Mouse (Mus musculus) limb, embryonic 11.5 days (tissue): ENCODE measurements around the gene Ccdc158. TPM values are rescaled to one million over a fixed set of nuclear protein-coding genes. Genes with fewer than 3 reads are reported as not detected.
A peak's percentile ranks its signal among the peaks of the same experiment; 100 is the strongest.

Experiments
- ATAC-seq: fragments of 200-750 bp; cut with Nextera tagmentation; 2 replicates; pipeline ENCODE4 v1.8.0; 2017; ENCODE audit warnings: low read depth; ENCODE audit not compliant: insufficient number of reproducible peaks, low FRiP score, low TSS enrichment
- DNase-seq: peaks from one replicate; pipeline ENCODE4 v3.0.0-alpha.2; 2015; ENCODE audit warnings: low spot score
- H3K27ac ChIP-seq: fragments of 300-500 bp; sonication (generic); replicated peaks from 2 replicates; pipeline ENCODE4 v1.5.1; 2014; ENCODE audit warnings: low read depth, mild to moderate bottlenecking, low read length
- H3K27me3 ChIP-seq: fragments of 300-500 bp; sonication (generic); 2 replicates; pipeline ENCODE4 v1.6.1; 2014; ENCODE audit warnings: mild to moderate bottlenecking, low read length, mixed read lengths; ENCODE audit not compliant: control insufficient read depth, insufficient read depth
- H3K36me3 ChIP-seq: fragments of 300-500 bp; sonication (generic); 2 replicates; pipeline ENCODE4 v1.6.1; 2014; ENCODE audit warnings: mild to moderate bottlenecking, low read length, moderate library complexity, mixed read lengths; ENCODE audit not compliant: control insufficient read depth, insufficient read depth
- H3K4me1 ChIP-seq: fragments of 300-500 bp; sonication (generic); 2 replicates; pipeline ENCODE4 v1.6.1; 2014; ENCODE audit warnings: low read length, mixed read lengths; ENCODE audit not compliant: control insufficient read depth, insufficient read depth
- H3K4me2 ChIP-seq: fragments of 300-500 bp; sonication (generic); 2 replicates; pipeline ENCODE4 v1.6.1; 2014; ENCODE audit warnings: low read depth, mild to moderate bottlenecking, moderate library complexity; ENCODE audit not compliant: severe bottlenecking
- H3K4me3 ChIP-seq: fragments of 300-500 bp; sonication (generic); 2 replicates; pipeline ENCODE4 v1.5.1; 2014; ENCODE audit warnings: low read depth, low read length
- H3K9ac ChIP-seq: fragments of 300-500 bp; sonication (generic); 2 replicates; pipeline ENCODE4 v1.6.1; 2014; ENCODE audit warnings: mild to moderate bottlenecking, low read length
- H3K9me3 ChIP-seq: fragments of 300-500 bp; sonication (generic); 2 replicates; pipeline ENCODE4 v1.6.1; 2016; ENCODE audit warnings: low read length; ENCODE audit not compliant: control insufficient read depth
- WGBS: fragments of 180-500 bp; shearing (Covaris S2); extraction: QIAGEN DNeasy Blood & Tissue Kit; methylation state at CpG from one replicate; pipeline ENCODE4 v1.1.7; 2014; 5-methylcytosine and 5-hydroxymethylcytosine counted together
- polyA plus RNA-seq: library from polyadenylated mRNA; unstranded; fragments of >200 nt; fragmentation: Nextera tagmentation; extraction: Ambion mirVana; gene quantifications from 2 replicates; pipeline ENCODE4 v1.2.1, GENCODE M21; 2014

Gene Ccdc158
- polyA plus RNA-seq, 1 experiment from 2014 or later: 0.69 TPM

DNA sequence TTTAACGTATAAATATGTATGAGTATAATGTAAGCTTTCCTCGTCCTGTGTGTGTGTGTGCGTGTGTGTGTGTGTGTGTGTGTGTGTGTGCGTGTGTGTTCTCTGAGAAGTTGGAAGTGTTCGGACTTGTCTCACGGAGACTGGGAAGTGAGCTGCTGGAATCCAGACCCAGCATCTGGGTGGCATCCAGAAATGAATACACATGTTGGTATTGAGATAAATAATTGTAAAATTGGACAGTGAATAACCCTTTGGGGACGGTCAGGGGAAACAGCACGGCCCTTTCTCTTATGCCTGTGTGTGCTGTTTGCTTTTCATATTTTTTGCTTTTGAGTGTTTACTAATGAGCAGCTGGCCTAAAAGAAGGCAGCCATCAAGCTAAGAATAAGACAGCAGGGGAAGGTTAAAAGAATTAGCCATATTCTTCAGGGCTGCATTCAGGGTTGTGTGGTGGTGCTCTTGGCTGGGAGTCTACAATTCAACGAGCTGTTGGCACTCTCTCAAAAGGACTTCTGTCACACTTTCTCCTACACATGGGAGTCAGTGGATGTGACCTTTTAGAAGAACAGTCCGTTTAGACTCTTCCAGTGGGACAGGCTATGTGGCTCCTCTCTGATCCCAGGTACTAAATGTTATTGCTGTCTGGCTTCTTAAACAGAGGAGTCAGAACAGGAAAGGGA lies 19.4 kb upstream of the Ccdc158 start:
- no peak overlapping the region for H3K27ac ChIP-seq
- no peak overlapping the region for H3K9ac ChIP-seq
- no peak overlapping the region for H3K4me3 ChIP-seq
- H3K4me2 ChIP-seq: no peak overlapping the region
- WGBS: 90% methylated on average over 10 of the region's 10 CpGs
- DNase-seq: no peak
- H3K27me3 ChIP-seq: no peaks in the 10 kb centered on the region
- H3K4me1 ChIP-seq: 0 out of 2 replicates have a peak, but pooled peaks cover 4% of the 10 kb centered on the region
- ATAC-seq: no peak
- no peaks in the 10 kb centered on the region for H3K36me3 ChIP-seq
- H3K9me3 ChIP-seq: no peaks in the 10 kb centered on the region

DNA sequence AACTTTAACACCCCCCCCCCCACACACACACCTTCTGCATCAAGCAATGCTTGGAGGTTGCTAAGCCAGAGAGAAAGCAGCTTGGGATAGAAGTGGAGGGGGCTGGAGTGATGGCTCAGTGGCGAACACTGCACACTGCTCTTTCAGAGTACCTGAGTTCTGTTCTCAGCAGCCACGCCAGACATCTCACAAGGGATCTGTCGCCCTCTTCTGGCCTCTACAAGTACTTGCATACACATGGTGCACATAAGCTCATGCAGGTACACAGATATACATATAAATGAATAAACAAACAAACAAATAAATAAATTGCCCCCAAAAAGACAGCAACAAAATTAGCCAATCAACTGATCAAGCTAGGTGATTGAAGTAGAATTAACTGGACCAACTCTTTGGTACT lies 18.7 kb upstream of the Ccdc158 start:
- H3K4me2 ChIP-seq: no peak overlapping the region
- no peaks in the 10 kb centered on the region for H3K27me3 ChIP-seq
- no peaks in the 10 kb centered on the region for H3K36me3 ChIP-seq
- DNase-seq: no peak
- no peak overlapping the region for H3K27ac ChIP-seq
- ATAC-seq: no peak
- 86% methylated on average over 3 of the region's 3 CpGs for WGBS
- H3K9ac ChIP-seq: no peak overlapping the region
- 0 out of 2 replicates have a peak, but pooled peaks cover 4% of the 10 kb centered on the region for H3K4me1 ChIP-seq
- H3K4me3 ChIP-seq: no peak overlapping the region
- no peaks in the 10 kb centered on the region for H3K9me3 ChIP-seq

- Histone ChIP-seq H3K4me3 (no peak overlapping the region), H3K27ac (no peak overlapping the region), H3K9me3 (no peaks in the 10 kb centered on the region), H3K4me2 (no peak overlapping the region), H3K36me3 (no peaks in the 10 kb centered on the region), H3K4me1 (no peaks in the 10 kb centered on the region), H3K9ac (no peak overlapping the region), H3K27me3 (no peaks in the 10 kb centered on the region)
- 61% methylated on average over 16 of the region's 16 CpGs for WGBS
- no peak for ATAC-seq
- no peak for DNase-seq
Measured at GRCm38 (mm10) chr5:92692206-92693007, 17.3 kb upstream of the Ccdc158 start.

- no peak for ATAC-seq
- Histone ChIP-seq H3K27me3 (no peaks in the 10 kb centered on the region), H3K36me3 (no peaks in the 10 kb centered on the region), H3K4me2 (no peak overlapping the region), H3K4me1 (no peaks in the 10 kb centered on the region), H3K27ac (no peak overlapping the region), H3K4me3 (no peak overlapping the region), H3K9ac (no peak overlapping the region), H3K9me3 (no peaks in the 10 kb centered on the region)
- 89% methylated on average over 9 of the region's 9 CpGs for WGBS
- DNase-seq: no peak
Measured at GRCm38 (mm10) chr5:92688569-92688968, 13.5 kb upstream of the Ccdc158 start.

DNA sequence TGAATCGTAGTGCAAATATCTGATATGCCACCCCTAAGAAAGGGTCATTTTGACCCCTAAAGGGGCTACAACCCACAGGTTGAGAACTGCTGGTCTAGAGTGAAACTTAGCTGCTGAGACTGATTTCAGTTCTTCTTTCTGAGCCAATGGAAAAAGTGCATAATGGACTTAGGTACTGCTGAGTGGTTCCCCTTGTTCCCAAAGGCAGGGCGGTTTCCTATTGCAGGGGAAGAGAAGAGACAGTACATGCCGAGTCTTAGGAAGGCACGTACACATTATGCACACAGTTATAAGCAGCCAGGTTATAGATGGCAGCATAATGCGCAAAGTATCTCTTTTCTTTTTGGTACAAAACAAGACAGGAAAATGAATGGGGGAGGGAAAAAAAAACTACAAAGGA lies 13.1 kb upstream of the Ccdc158 start:
- H3K9me3 ChIP-seq: no peaks in the 10 kb centered on the region
- H3K27me3 ChIP-seq: no peaks in the 10 kb centered on the region
- no peak for DNase-seq
- no peak overlapping the region for H3K4me3 ChIP-seq
- H3K9ac ChIP-seq: no peak overlapping the region
- no peaks in the 10 kb centered on the region for H3K4me1 ChIP-seq
- H3K27ac ChIP-seq: no peak overlapping the region
- 88% methylated on average over 5 of the region's 5 CpGs for WGBS
- H3K36me3 ChIP-seq: no peaks in the 10 kb centered on the region
- no peak overlapping the region for H3K4me2 ChIP-seq
- no peak for ATAC-seq

DNA sequence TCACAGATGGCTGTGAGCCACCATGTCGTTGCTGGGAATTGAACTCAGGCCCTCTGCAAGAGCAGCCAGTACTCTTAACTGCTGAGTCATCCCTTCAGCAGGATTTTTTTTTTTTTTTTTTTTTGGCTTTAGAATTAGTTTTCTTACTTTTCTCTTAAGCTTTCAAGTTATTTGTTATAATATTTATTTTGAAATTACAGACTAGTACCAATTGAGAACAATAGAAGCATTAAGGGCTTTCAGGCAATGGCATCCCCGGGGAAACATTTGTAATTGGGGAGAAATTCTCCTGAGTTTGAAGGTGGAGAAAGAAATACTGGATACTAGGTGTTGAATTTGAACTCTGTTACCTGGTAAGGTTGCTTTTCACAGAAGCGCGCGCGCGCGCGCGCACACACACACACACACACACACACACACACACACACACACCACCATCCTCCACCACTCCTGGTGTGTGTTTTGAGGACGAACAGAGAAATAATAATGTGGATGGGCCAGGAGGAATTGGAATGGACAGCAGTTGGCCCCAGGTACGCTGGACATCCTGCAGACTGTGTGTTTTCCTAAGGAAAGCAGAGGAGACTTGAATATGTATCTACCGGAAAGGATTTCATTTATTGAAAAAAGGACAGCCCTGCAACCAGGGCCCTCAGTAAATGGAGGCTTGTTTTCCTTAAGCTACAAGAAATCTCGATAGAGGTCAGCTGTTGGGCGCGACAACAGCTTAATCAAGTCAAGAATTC lies 9.8 kb upstream of the Ccdc158 start:
- no peaks in the 10 kb centered on the region for H3K27me3 ChIP-seq
- H3K4me2 ChIP-seq: no peak overlapping the region
- no peak overlapping the region for H3K9ac ChIP-seq
- ATAC-seq (no peak), DNase-seq (no peak)
- H3K4me3 ChIP-seq: no peak overlapping the region
- WGBS: 94% methylated on average over 16 of the region's 16 CpGs
- H3K9me3 ChIP-seq: no peaks in the 10 kb centered on the region
- H3K36me3 ChIP-seq: no peaks in the 10 kb centered on the region
- no peak overlapping the region for H3K27ac ChIP-seq
- 0 out of 2 replicates have a peak, but pooled peaks cover 2% of the 10 kb centered on the region for H3K4me1 ChIP-seq

DNA sequence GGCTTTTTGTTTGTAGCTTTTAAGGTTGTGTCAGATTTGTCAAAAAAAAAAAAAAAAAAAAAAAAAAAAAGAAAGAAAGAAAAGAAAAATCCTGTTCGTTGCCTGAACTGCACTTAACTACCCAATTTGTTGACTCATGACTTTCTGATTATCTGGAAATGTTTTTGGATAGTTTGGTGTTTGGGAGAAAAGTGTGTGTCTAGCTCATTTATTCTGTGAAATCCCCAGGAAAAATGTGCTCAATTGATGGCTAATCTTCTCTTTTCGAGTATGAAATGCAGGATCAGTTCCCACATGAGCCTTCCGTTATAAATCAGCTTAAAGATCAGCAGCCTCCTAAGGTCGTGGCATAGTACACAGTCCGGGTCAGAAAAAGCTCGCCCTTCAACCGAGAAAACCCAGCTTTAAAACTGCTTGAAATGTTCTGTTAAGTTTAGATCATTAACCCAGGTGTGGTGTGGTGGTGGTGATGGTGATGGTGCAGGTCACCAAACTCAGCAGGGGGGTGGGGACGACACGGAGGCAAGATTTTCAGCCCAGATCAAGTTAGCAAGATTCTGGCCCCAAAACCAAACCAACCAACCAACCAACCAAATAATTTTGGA lies 8.9 kb upstream of the Ccdc158 start:
- ATAC-seq (no peak), DNase-seq (no peak)
- Histone ChIP-seq H3K4me2 (peak overlapping the region; percentile 87), H3K27me3 (no peaks in the 10 kb centered on the region), H3K27ac (no peak overlapping the region), H3K4me1 (0 out of 2 replicates have a peak, but pooled peaks cover 2% of the 10 kb centered on the region), H3K9ac (no peak overlapping the region; the same call in 1 of the 2 replicates), H3K36me3 (no peaks in the 10 kb centered on the region), H3K9me3 (no peaks in the 10 kb centered on the region), H3K4me3 (no peak overlapping the region)
- 19% methylated on average over 9 of the region's 9 CpGs for WGBS

DNA sequence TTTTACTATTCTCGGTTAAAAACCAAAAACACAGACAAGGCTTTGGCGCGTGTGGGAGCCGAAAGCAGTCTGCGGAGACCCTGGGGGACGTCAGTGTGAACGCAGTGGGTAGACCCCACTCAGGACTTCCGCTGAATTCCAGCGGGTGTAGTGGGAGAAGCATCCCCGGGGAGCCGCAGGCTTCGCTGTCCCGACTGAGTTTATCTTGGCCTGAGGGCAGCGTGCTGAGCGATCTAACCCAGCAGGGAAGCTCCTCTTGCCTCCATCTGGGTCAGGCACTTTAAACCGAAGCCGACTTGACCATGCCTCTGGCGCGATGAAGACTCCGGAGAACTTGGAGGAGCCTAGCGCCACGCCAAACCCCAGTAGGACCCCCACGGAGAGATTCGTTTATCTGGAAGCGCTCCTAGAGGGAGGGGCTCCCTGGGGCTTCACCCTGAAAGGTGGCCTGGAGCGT lies 8.3 kb upstream of the Ccdc158 start, which contains the start of gene Shroom3:
Gene Shroom3 (plus strand): TSS at position 85 of the 457 bp plus-strand sequence.
- Histone ChIP-seq H3K36me3 (no peaks in the 10 kb centered on the region), H3K27ac (no peak within 1 kb of the TSS), H3K4me1 (0 out of 2 replicates have a peak, but pooled peaks cover 2% of the 10 kb centered on the region), H3K4me2 (peak within 1 kb of the TSS; percentile 87), H3K27me3 (no peaks in the 10 kb centered on the region), H3K9me3 (no peaks in the 10 kb centered on the region), H3K9ac (peak within 1 kb of the TSS; percentile 49), H3K4me3 (peak within 1 kb of the TSS; percentile 37)
- DNase-seq (peak; percentile 65), ATAC-seq (no peak)
- WGBS: under 1% methylated on average over 26 of the region's 26 CpGs
